Mouse (Mus musculus) neural tube, embryonic 12.5 days (tissue): ENCODE measurements at regions not wholly inside any gene's neighbourhood (a gene's known extent, or its start where the extent isn't known, plus 50 kb on each side); places are given as distances from the start of the nearest gene placed in this dataset.

Experiments
- ATAC-seq: fragments of 200-750 bp; cut with Nextera tagmentation; 2 replicates; pipeline ENCODE4 v1.8.0; 2017; ENCODE audit warnings: low read depth, mild to moderate bottlenecking, moderate TSS enrichment, moderate library complexity; ENCODE audit not compliant: low FRiP score
- H3K27ac ChIP-seq: fragments of 300-500 bp; sonication (generic); 2 replicates; pipeline ENCODE4 v1.5.1; 2016
- H3K27me3 ChIP-seq: fragments of 300-500 bp; sonication (generic); replicated peaks from 2 replicates; pipeline ENCODE4 v1.6.1; 2016; ENCODE audit warnings: mild to moderate bottlenecking
- H3K36me3 ChIP-seq: fragments of 300-500 bp; sonication (generic); 2 replicates; pipeline ENCODE4 v1.6.1; 2016; ENCODE audit warnings: mild to moderate bottlenecking
- H3K4me1 ChIP-seq: fragments of 300-500 bp; sonication (generic); 2 replicates; pipeline ENCODE4 v1.6.1; 2016
- H3K4me2 ChIP-seq: fragments of 300-500 bp; sonication (generic); replicated peaks from 2 replicates; pipeline ENCODE4 v1.6.1; 2016; ENCODE audit warnings: mild to moderate bottlenecking
- H3K4me3 ChIP-seq: fragments of 300-500 bp; sonication (generic); 2 replicates; pipeline ENCODE4 v1.5.1; 2016
- H3K9ac ChIP-seq: fragments of 300-500 bp; sonication (generic); 2 replicates; pipeline ENCODE4 v1.6.1; 2016; ENCODE audit warnings: mild to moderate bottlenecking
- H3K9me3 ChIP-seq: fragments of 300-500 bp; sonication (generic); 2 replicates; pipeline ENCODE4 v1.6.1; 2016; ENCODE audit warnings: mild to moderate bottlenecking
- WGBS: fragments of 180-500 bp; shearing (Covaris S2); methylation state at CpG from one replicate; pipeline ENCODE4 v1.1.7; 2016; 5-methylcytosine and 5-hydroxymethylcytosine counted together

GRCm38 (mm10) chr3:50898179-50898578 lies 326.1 kb upstream of the Noct start:
- no peak for ATAC-seq
- WGBS: 77% methylated on average over 9 of the region's 9 CpGs
- H3K4me3 ChIP-seq: no peak overlapping the region
- no peak overlapping the region for H3K27ac ChIP-seq
- no peaks in the 10 kb centered on the region for H3K9me3 ChIP-seq
- H3K27me3 ChIP-seq: no peaks in the 10 kb centered on the region
- H3K4me1 ChIP-seq: no peaks in the 10 kb centered on the region
- no peak overlapping the region for H3K9ac ChIP-seq
- no peaks in the 10 kb centered on the region for H3K36me3 ChIP-seq
- H3K4me2 ChIP-seq: no peak overlapping the region

- H3K27me3 ChIP-seq: no peaks in the 10 kb centered on the region
Observed at GRCm38 (mm10) chr3:50899830-50900350, 324.4 kb upstream of the Noct start.

GRCm38 (mm10) chr3:50900566-50900965 lies 323.7 kb upstream of the Noct start:
- no peak overlapping the region for H3K4me2 ChIP-seq
- H3K9me3 ChIP-seq: no peaks in the 10 kb centered on the region
- H3K9ac ChIP-seq: no peak overlapping the region
- WGBS: 86% methylated on average over 9 of the region's 9 CpGs
- ATAC-seq: no peak
- H3K27me3 ChIP-seq: no peaks in the 10 kb centered on the region
- H3K36me3 ChIP-seq: no peaks in the 10 kb centered on the region
- H3K4me3 ChIP-seq: no peak overlapping the region
- H3K4me1 ChIP-seq: peaks cover 7% of the 10 kb centered on the region
- no peak overlapping the region for H3K27ac ChIP-seq

More at GRCm38 (mm10) chr3:50899830-50900350, 324.4 kb upstream of the Noct start:
- Histone ChIP-seq H3K36me3 (no peaks in the 10 kb centered on the region), H3K9ac (no peak overlapping the region), H3K4me1 (peaks cover 6% of the 10 kb centered on the region), H3K9me3 (no peaks in the 10 kb centered on the region), H3K4me2 (no peak overlapping the region), H3K27ac (no peak overlapping the region), H3K4me3 (no peak overlapping the region)
- no peak for ATAC-seq
- 76% methylated on average over 7 of the region's 7 CpGs for WGBS

GRCm38 (mm10) chr3:50901321-50901720 lies 322.9 kb upstream of the Noct start:
- no peak overlapping the region for H3K4me2 ChIP-seq
- H3K9ac ChIP-seq: no peak overlapping the region
- no peak for ATAC-seq
- H3K4me3 ChIP-seq: no peak overlapping the region
- no peaks in the 10 kb centered on the region for H3K9me3 ChIP-seq
- H3K27ac ChIP-seq: no peak overlapping the region
- no peaks in the 10 kb centered on the region for H3K36me3 ChIP-seq
- H3K27me3 ChIP-seq: no peaks in the 10 kb centered on the region
- WGBS: 90% methylated on average over 10 of the region's 10 CpGs
- peaks cover 7% of the 10 kb centered on the region for H3K4me1 ChIP-seq

- Histone ChIP-seq H3K4me3 (no peak overlapping the region), H3K4me2 (no peak overlapping the region), H3K36me3 (no peaks in the 10 kb centered on the region), H3K9me3 (no peaks in the 10 kb centered on the region), H3K9ac (no peak overlapping the region), H3K27me3 (no peaks in the 10 kb centered on the region), H3K27ac (no peak overlapping the region), H3K4me1 (peaks cover 7% of the 10 kb centered on the region)
- ATAC-seq: no peak
- 63% methylated on average over 7 of the region's 7 CpGs for WGBS
Observed at GRCm38 (mm10) chr3:50902933-50903332, 321.3 kb upstream of the Noct start.

- Histone ChIP-seq H3K36me3 (no peaks in the 10 kb centered on the region), H3K9me3 (no peaks in the 10 kb centered on the region), H3K4me3 (no peak overlapping the region), H3K27me3 (no peaks in the 10 kb centered on the region), H3K9ac (no peak overlapping the region), H3K27ac (no peak overlapping the region), H3K4me2 (no peak overlapping the region), H3K4me1 (peaks cover 7% of the 10 kb centered on the region)
- no peak for ATAC-seq
- WGBS: 27% methylated on average over 7 of the region's 7 CpGs
Observed at GRCm38 (mm10) chr3:50904716-50905116, 319.5 kb upstream of the Noct start.

GRCm38 (mm10) chr3:50905274-50905992 lies 318.8 kb upstream of the Noct start:
- no peaks in the 10 kb centered on the region for H3K9me3 ChIP-seq
- H3K27ac ChIP-seq: no peak overlapping the region
- H3K4me2 ChIP-seq: peak overlapping the region; percentile 47
- H3K36me3 ChIP-seq: no peaks in the 10 kb centered on the region
- H3K27me3 ChIP-seq: no peaks in the 10 kb centered on the region
- 18% methylated on average over 16 of the region's 16 CpGs for WGBS
- no peak overlapping the region for H3K9ac ChIP-seq
- 0 out of 2 replicates have a peak overlapping the region, but pooled peaks have one; percentile 18 for H3K4me3 ChIP-seq
- ATAC-seq: no peak; the same call in none of the 2 replicates
- H3K4me1 ChIP-seq: peaks cover 7% of the 10 kb centered on the region

GRCm38 (mm10) chr3:50905993-50906831 lies 318.0 kb upstream of the Noct start:
- Histone ChIP-seq H3K4me1 (peaks cover 7% of the 10 kb centered on the region), H3K27ac (no peak overlapping the region), H3K27me3 (no peaks in the 10 kb centered on the region), H3K9ac (no peak overlapping the region), H3K4me2 (peak overlapping the region; percentile 47), H3K36me3 (no peaks in the 10 kb centered on the region), H3K4me3 (peak overlapping the region; percentile 18; the same call in 1 of the 2 replicates), H3K9me3 (no peaks in the 10 kb centered on the region)
- peak; percentile 80 for ATAC-seq
- 10% methylated on average over 32 of the region's 32 CpGs for whole genome bisulfite sequencing

GRCm38 (mm10) chr3:50912980-50913518 lies 311.2 kb upstream of the Noct start:
- WGBS: 80% methylated on average over 5 of the region's 5 CpGs
- no peaks in the 10 kb centered on the region for H3K4me1 ChIP-seq
- no peak overlapping the region for H3K4me3 ChIP-seq
- no peaks in the 10 kb centered on the region for H3K9me3 ChIP-seq
- no peak overlapping the region for H3K4me2 ChIP-seq
- ATAC-seq: no peak
- H3K27ac ChIP-seq: no peak overlapping the region
- no peaks in the 10 kb centered on the region for H3K27me3 ChIP-seq
- no peaks in the 10 kb centered on the region for H3K36me3 ChIP-seq
- no peak overlapping the region for H3K9ac ChIP-seq

GRCm38 (mm10) chr3:50914866-50915365 lies 309.3 kb upstream of the Noct start:
- ATAC-seq: 0 out of 2 replicates have a peak, but pooled peaks have one; percentile 18
- no peak overlapping the region for H3K27ac ChIP-seq
- H3K27me3 ChIP-seq: no peaks in the 10 kb centered on the region
- 59% methylated on average over 14 of the region's 14 CpGs for WGBS
- no peaks in the 10 kb centered on the region for H3K4me1 ChIP-seq
- H3K9ac ChIP-seq: no peak overlapping the region
- no peak overlapping the region for H3K4me3 ChIP-seq
- no peaks in the 10 kb centered on the region for H3K9me3 ChIP-seq
- H3K36me3 ChIP-seq: no peaks in the 10 kb centered on the region
- H3K4me2 ChIP-seq: no peak overlapping the region

GRCm38 (mm10) chr3:50916305-50916854 lies 307.9 kb upstream of the Noct start:
- Histone ChIP-seq H3K4me3 (no peak overlapping the region), H3K9me3 (no peaks in the 10 kb centered on the region), H3K9ac (no peak overlapping the region), H3K27me3 (no peaks in the 10 kb centered on the region), H3K4me1 (no peaks in the 10 kb centered on the region), H3K36me3 (no peaks in the 10 kb centered on the region), H3K27ac (no peak overlapping the region), H3K4me2 (no peak overlapping the region)
- 77% methylated on average over 5 of the region's 5 CpGs for WGBS
- ATAC-seq: no peak

GRCm38 (mm10) chr3:50922347-50922746 lies 301.9 kb upstream of the Noct start:
- Histone ChIP-seq H3K4me3 (no peak overlapping the region), H3K27me3 (no peaks in the 10 kb centered on the region), H3K9ac (no peak overlapping the region), H3K4me2 (no peak overlapping the region), H3K36me3 (no peaks in the 10 kb centered on the region), H3K27ac (no peak overlapping the region), H3K9me3 (no peaks in the 10 kb centered on the region), H3K4me1 (no peaks in the 10 kb centered on the region)
- WGBS: 97% methylated on average over 10 of the region's 10 CpGs
- no peak for ATAC-seq
